Mouse (Mus musculus): Measurements from ENCODE around the gene Taar7f. TPM values are rescaled to one million over a fixed set of nuclear protein-coding genes. Genes with fewer than 3 reads are reported as not detected.
"Not testable (repeated sequence)": the region's sequence is repeated elsewhere in the genome, so short reads cannot be mapped to it uniquely, and the experiment has no call there.

Gene Taar7f
- polyA plus RNA-seq, 1 experiment from 2014 or later, result not detected

DNA sequence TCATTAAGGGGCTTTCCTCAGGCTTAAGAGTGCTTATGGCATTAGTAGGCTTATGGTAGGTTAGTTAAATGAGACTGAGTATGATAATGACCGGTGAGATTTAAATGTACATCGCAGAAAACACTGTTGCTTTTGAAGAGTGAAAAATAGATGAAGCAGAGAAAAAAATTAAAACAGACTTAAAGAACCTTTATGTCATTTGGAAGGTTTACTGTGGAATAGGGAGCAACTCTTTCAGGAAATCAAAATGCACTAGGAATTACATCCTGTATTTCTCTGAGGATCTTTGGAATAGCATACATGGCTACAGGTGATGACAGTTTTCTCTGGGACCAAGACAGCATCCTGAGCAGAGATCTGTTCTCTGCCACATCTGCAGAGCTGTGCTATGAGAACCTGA lies 12.0 kb upstream of the Taar7f start, which contains the start of gene Taar7e:
Gene Taar7e, plus strand, starts transcription at position 301 of the 400 bp plus-strand sequence.
- Histone ChIP-seq H3K27me3 (replicated peaks; ENCODE audit: control insufficient read depth, insufficient read depth, low read length) (no peaks in the 10 kb centered on the region), H3K4me2 (replicated peaks; ENCODE audit: low read depth) (no peak within 1 kb of the TSS), H3K36me3 (ENCODE audit: control insufficient read depth, insufficient read depth) (no peaks in the 10 kb centered on the region), H3K4me1 (replicated peaks; ENCODE audit: control insufficient read depth, insufficient read depth, low read length) (no peaks in the 10 kb centered on the region), H3K27ac (ENCODE audit: low read depth, low read length) (no peak within 1 kb of the TSS), H3K9me3 (ENCODE audit: control insufficient read depth) (no peaks in the 10 kb centered on the region), H3K4me3 (ENCODE audit: low read depth, low read length) (no peak within 1 kb of the TSS), H3K9ac (ENCODE audit: low read depth, low read length) (no peak within 1 kb of the TSS)
- 91% methylated on average over 2 of the region's 2 CpGs for WGBS
- ATAC-seq, result no peak
- TF ChIP-seq CTCF (IDR thresholded peaks at IDR 0.05; ENCODE audit: low read depth), result no peak

DNA sequence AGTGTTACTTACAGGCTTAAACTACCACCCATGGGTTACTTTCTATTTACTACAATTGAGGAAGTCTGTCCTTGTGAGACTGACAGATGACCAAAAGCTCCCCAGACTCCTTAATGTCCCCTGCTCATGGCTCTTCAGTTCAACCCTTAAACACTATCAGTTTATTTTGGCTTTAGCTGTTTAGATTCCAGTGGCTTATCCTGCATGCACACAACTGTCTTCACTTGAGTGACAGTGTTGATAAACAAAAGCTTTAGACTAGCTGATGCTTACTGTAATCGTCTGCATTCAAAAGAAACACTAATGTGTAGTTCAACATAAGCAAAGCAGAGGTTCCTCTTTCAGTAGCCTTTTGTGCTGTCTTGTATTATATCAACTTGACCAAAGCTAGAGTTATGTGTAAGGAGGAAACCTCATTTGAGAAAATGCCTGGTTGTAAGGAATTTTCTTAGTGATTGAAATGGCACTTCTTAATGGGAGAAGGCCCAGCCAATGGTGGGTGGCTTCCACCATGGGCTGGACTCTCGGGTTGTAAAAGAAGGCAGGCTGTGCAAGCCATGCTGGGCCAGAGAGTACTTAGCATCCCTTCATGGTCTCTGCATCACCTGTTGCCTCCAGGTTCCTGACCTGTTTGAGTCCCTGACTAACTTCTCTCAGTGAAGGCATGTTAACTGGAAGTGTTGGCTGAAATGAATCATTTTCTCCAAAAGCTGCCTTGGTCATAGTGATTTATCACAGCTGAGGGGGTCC lies 9.0 kb upstream of the Taar7f start:
- H3K27me3 ChIP-seq (replicated peaks; ENCODE audit: control insufficient read depth, insufficient read depth, low read length), result no peaks in the 10 kb centered on the region
- no peak overlapping the region for H3K4me2 ChIP-seq (replicated peaks; ENCODE audit: low read depth)
- H3K9ac ChIP-seq (ENCODE audit: low read depth, low read length), result no peak overlapping the region
- no peak for TF ChIP-seq CTCF (IDR thresholded peaks at IDR 0.05; ENCODE audit: low read depth)
- WGBS, result 65% methylated on average over 2 of the region's 2 CpGs
- no peaks in the 10 kb centered on the region for H3K4me1 ChIP-seq (replicated peaks; ENCODE audit: control insufficient read depth, insufficient read depth, low read length)
- no peak overlapping the region for H3K4me3 ChIP-seq (ENCODE audit: low read depth, low read length)
- no peaks in the 10 kb centered on the region for H3K36me3 ChIP-seq (ENCODE audit: control insufficient read depth, insufficient read depth)
- H3K27ac ChIP-seq (ENCODE audit: low read depth, low read length), result no peak overlapping the region
- ATAC-seq, result no peak
- no peaks in the 10 kb centered on the region for H3K9me3 ChIP-seq (ENCODE audit: control insufficient read depth)

- Histone ChIP-seq H3K27ac (ENCODE audit: low read depth, low read length) (no peak overlapping the region), H3K36me3 (ENCODE audit: control insufficient read depth, insufficient read depth) (no peaks in the 10 kb centered on the region), H3K9ac (ENCODE audit: low read depth, low read length) (no peak overlapping the region), H3K4me2 (replicated peaks; ENCODE audit: low read depth) (no peak overlapping the region), H3K4me3 (ENCODE audit: low read depth, low read length) (no peak overlapping the region), H3K27me3 (replicated peaks; ENCODE audit: control insufficient read depth, insufficient read depth, low read length) (no peaks in the 10 kb centered on the region), H3K9me3 (ENCODE audit: control insufficient read depth) (no peaks in the 10 kb centered on the region), H3K4me1 (replicated peaks; ENCODE audit: control insufficient read depth, insufficient read depth, low read length) (no peaks in the 10 kb centered on the region)
- TF ChIP-seq CTCF (IDR thresholded peaks at IDR 0.05; ENCODE audit: low read depth), result no peak
- 48% methylated on average over 5 of the region's 5 CpGs for WGBS
- ATAC-seq, result no peak
Observed at GRCm38 (mm10) chr10:24052039-24052438, 2.7 kb downstream of the Taar7f start.

- Histone ChIP-seq H3K4me2 (replicated peaks; ENCODE audit: low read depth) (no peak overlapping the region), H3K9me3 (ENCODE audit: control insufficient read depth) (no peaks in the 10 kb centered on the region), H3K9ac (ENCODE audit: low read depth, low read length) (no peak overlapping the region), H3K27me3 (replicated peaks; ENCODE audit: control insufficient read depth, insufficient read depth, low read length) (no peaks in the 10 kb centered on the region), H3K4me1 (replicated peaks; ENCODE audit: control insufficient read depth, insufficient read depth, low read length) (no peaks in the 10 kb centered on the region), H3K4me3 (ENCODE audit: low read depth, low read length) (no peak overlapping the region), H3K36me3 (ENCODE audit: control insufficient read depth, insufficient read depth) (no peaks in the 10 kb centered on the region), H3K27ac (ENCODE audit: low read depth, low read length) (no peak overlapping the region)
- no peak for ATAC-seq
- WGBS, result 83% methylated on average over 3 of the region's 3 CpGs
- no peak for TF ChIP-seq CTCF (IDR thresholded peaks at IDR 0.05; ENCODE audit: low read depth)
Observed at GRCm38 (mm10) chr10:24058986-24059385, 9.7 kb downstream of the Taar7f start.

DNA sequence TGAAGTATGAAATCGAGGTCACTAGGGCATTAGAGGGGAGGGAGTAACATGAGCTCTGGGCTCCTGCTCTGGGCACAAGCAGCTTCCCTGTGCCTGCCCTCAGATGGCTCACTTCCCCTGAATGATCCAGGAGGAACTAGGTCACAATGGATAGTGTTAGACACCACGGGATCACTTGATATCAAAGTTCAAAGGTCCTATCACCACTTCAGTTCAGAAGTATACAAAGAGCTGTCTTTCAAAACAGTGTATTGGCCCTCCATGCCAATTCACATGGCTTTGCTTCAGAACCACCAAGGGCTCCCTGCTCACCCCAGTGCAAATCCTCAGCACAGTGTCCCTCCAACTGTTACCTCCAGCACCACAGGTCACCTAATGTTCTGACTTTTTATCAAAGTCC lies 25.4 kb downstream of the Taar7f start:
- not testable (repeated sequence) for H3K4me3 ChIP-seq (ENCODE audit: low read depth, low read length); H3K27me3 ChIP-seq (replicated peaks; ENCODE audit: control insufficient read depth, insufficient read depth, low read length); H3K9me3 ChIP-seq (ENCODE audit: control insufficient read depth); H3K4me2 ChIP-seq (replicated peaks; ENCODE audit: low read depth); H3K36me3 ChIP-seq (ENCODE audit: control insufficient read depth, insufficient read depth); H3K4me1 ChIP-seq (replicated peaks; ENCODE audit: control insufficient read depth, insufficient read depth, low read length); H3K9ac ChIP-seq (ENCODE audit: low read depth, low read length); H3K27ac ChIP-seq (ENCODE audit: low read depth, low read length)
- 23% methylated on average over 2 of the region's 2 CpGs for WGBS
- peak; percentile 45 for ATAC-seq

DNA sequence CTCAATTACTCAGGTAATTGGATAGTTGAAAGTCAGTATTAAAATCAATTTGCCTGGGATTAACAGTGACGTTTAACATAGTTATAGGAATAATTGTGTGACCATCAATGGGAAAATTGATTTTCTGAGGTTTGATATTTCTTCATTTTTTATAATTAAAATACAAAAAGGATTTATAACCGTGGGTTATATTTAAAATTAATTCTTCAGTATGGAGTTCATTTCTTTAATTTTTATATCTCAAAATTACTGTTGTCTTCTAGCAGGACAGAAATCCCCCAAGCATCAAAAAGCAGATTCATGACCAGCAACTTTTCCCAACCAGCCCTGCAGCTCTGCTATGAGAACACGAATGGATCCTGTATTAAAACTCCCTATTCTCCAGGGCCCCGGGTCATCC lies 26.9 kb downstream of the Taar7f start, which contains the start of gene Taar8a:
Gene Taar8a, plus strand, starts transcription at position 301 of the 400 bp plus-strand sequence.
- not testable (repeated sequence) for H3K4me3 ChIP-seq (ENCODE audit: low read depth, low read length); H3K36me3 ChIP-seq (ENCODE audit: control insufficient read depth, insufficient read depth); H3K27ac ChIP-seq (ENCODE audit: low read depth, low read length); H3K4me2 ChIP-seq (replicated peaks; ENCODE audit: low read depth); H3K27me3 ChIP-seq (replicated peaks; ENCODE audit: control insufficient read depth, insufficient read depth, low read length); ATAC-seq; H3K9ac ChIP-seq (ENCODE audit: low read depth, low read length); H3K4me1 ChIP-seq (replicated peaks; ENCODE audit: control insufficient read depth, insufficient read depth, low read length); H3K9me3 ChIP-seq (ENCODE audit: control insufficient read depth)
- WGBS, result 88% methylated on average over 2 of the region's 4 CpGs
